ENCODE assay signal across 32 mouse cellular contexts in genomic region chr1:82900567-82900966, GRCm38 (mm10). TPM values are rescaled to one million over a fixed set of nuclear protein-coding genes. Genes with fewer than 3 reads are reported as not detected.
DNase-seq lines count a peak whose midpoint lies in the region; ATAC-seq and TF ChIP-seq lines count a peak whose summit lies in the region.
"Had no signal": no experiment of that assay in that cellular context is flagged by ENCODE, and none has a peak within 500 bp of the region (broad histone marks: within the 10 kb centered on the region; RNA-seq: fewer than 3 reads in every experiment).

No protein-coding gene starts in this region.

- no peaks in the 10 kb centered on the region for H3K79me2 ChIP-seq in heart, adult 2 months (replicated peaks; ENCODE audit: control insufficient read depth, insufficient read depth, low read length)

- no peak for TF ChIP-seq POLR2A in heart, adult 2 months (IDR thresholded peaks at IDR 0.05; ENCODE audit: insufficient read depth, low read depth, low read length)

- no peaks in the 10 kb centered on the region for H3K4me1 ChIP-seq in heart, adult 2 months (ENCODE audit: control insufficient read depth, insufficient read depth, low read length)
- H3K4me1 ChIP-seq: forebrain, embryonic 10.5 days; hindbrain, embryonic 13.5 days; limb, embryonic 13.5 days; liver, embryonic 12.5 days had no signal

- H3K9ac ChIP-seq in heart, adult 2 months (ENCODE audit: low read depth, low read length) = no peak overlapping the region
- H3K9ac ChIP-seq: hindbrain, embryonic 13.5 days; limb, embryonic 13.5 days; liver, embryonic 12.5 days; midbrain, embryonic 12.5 days had no signal

- DNase-seq in spleen, postnatal 36 days (ENCODE audit: low spot score in 2 of 2) = peak; percentile 16 to 22
- DNase-seq in spleen, postnatal 10 days (ENCODE audit: low spot score in 2 of 2) = no peak
- peak; percentile 11 to 26 for DNase-seq in thymus, postnatal 10 days (ENCODE audit: low spot score in 2 of 2)
- DNase-seq in gastrocnemius, postnatal 10 days = no peak
- DNase-seq in gastrocnemius, postnatal 14 days = no peak
- no peak for DNase-seq in heart, adult 2 months
- DNase-seq: adrenal gland, postnatal 36 days; cerebellum, adult 9-10 months; gastrocnemius, postnatal 25 days; heart, adult 18-20 months; kidney, postnatal 10 days; lung, adult 18-20 months; lung, postnatal 10 days had no signal

- H3K27me3 ChIP-seq in heart, adult 2 months (ENCODE audit: control insufficient read depth, insufficient read depth, low read length) = no peaks in the 10 kb centered on the region
- H3K27me3 ChIP-seq: hindbrain, embryonic 13.5 days; limb, embryonic 13.5 days; liver, embryonic 12.5 days; midbrain, embryonic 12.5 days had no signal

- 0 out of 2 replicates have a peak, but pooled peaks have one; percentile 47 for ATAC-seq in common myeloid progenitor, adult 5-6 weeks (replicated peaks; ENCODE audit: low read depth, poor library complexity, severe bottlenecking)
- ATAC-seq: forebrain, embryonic 16.5 days; liver, embryonic 12.5 days had no signal

- intact Hi-C loops in gastrocnemius, postnatal 14 days (cut with DNase I; ENCODE audit: low total_unique reads) = no loop called here
- intact Hi-C loops in heart, adult 2 months (cut with DNase I) = loop anchor here (5.0 kb wide), 1 partner anchor 103 kb away; no protein-coding TSS in a partner anchor

- TF ChIP-seq EP300 in heart, adult 2 months (IDR thresholded peaks at IDR 0.05; ENCODE audit: insufficient read depth, low read depth, low read length) = no peak

- 94% methylated on average over 1 of the region's 1 CpGs for WGBS in heart, adult 2 months

- no peak overlapping the region for H3K27ac ChIP-seq in heart, adult 2 months
- H3K27ac ChIP-seq: forebrain, embryonic 10.5 days; hindbrain, embryonic 13.5 days; limb, embryonic 13.5 days; liver, embryonic 12.5 days; midbrain, embryonic 12.5 days had no signal

- H3K4me3 ChIP-seq in heart, adult 2 months = no peak overlapping the region
- H3K4me3 ChIP-seq: forebrain, embryonic 10.5 days; hindbrain, embryonic 13.5 days; limb, embryonic 13.5 days; liver, embryonic 12.5 days; midbrain, embryonic 12.5 days had no signal

- H3K36me3 ChIP-seq in heart, adult 2 months (ENCODE audit: control insufficient read depth, insufficient read depth, low read length) = no peaks in the 10 kb centered on the region; the same call in 1 of the 2 replicates

- no peak for TF ChIP-seq CTCF in heart, adult 2 months (IDR thresholded peaks at IDR 0.05)

RNA-seq across cellular contexts. Expression of gene A030005L19Rik, which starts 12.6 kb away (rescaled TPM):
- not detected in 2 replicates for total RNA-seq in common myeloid progenitor, adult 5-6 weeks (2017)
- under 1 TPM in 1 of 2 experiments, not detected in 1; 0.31 TPM for total RNA-seq in gastrocnemius, postnatal 10 days (2021)
- not detected for total RNA-seq in gastrocnemius, postnatal 14 days (2021)
- total RNA-seq in heart, adult 2 months (2021) = not detected
- 0.53 and 0.76 TPM in 2 replicates for polyA plus RNA-seq in heart, adult 2 months (2012; rRNA removed)
- total RNA-seq: gastrocnemius, postnatal 25 days; heart, adult 18-20 months; heart, postnatal 25 days; megakaryocyte progenitor cell, adult 5-6 weeks; monocyte, adult 5-6 weeks had no signal
- polyA plus RNA-seq: embryonic facial prominence, embryonic 11.5 days; forebrain, embryonic 10.5 days; forebrain, embryonic 16.5 days; heart, embryonic 14.5 days; intestine, embryonic 14.5 days; midbrain, embryonic 12.5 days; neural tube, embryonic 11.5 days had no signal

RNA-seq across cellular contexts. Expression of gene A030014E15Rik, which starts 24.1 kb away (rescaled TPM):
- not detected in 2 replicates for total RNA-seq in common myeloid progenitor, adult 5-6 weeks (2017)
- total RNA-seq in gastrocnemius, postnatal 10 days (2021) = not detected
- not detected for total RNA-seq in gastrocnemius, postnatal 14 days (2021)
- not detected for total RNA-seq in heart, adult 2 months (2021)
- not detected in 2 replicates for polyA plus RNA-seq in heart, adult 2 months (2012; rRNA removed)
- total RNA-seq: adrenal gland, postnatal 36 days; gastrocnemius, postnatal 25 days; heart, adult 18-20 months; heart, postnatal 25 days; layer of hippocampus, adult 18-20 months; left cerebral cortex, adult 18-20 months; left cerebral cortex, postnatal 25 days; monocyte, adult 5-6 weeks had no signal
- polyA plus RNA-seq: embryonic facial prominence, embryonic 11.5 days; forebrain, embryonic 10.5 days; forebrain, embryonic 16.5 days; heart, embryonic 14.5 days; hindbrain, embryonic 13.5 days; intestine, embryonic 14.5 days; limb, embryonic 13.5 days; liver, embryonic 12.5 days; midbrain, embryonic 12.5 days; neural tube, embryonic 11.5 days; small intestine, adult 2 months; testis, adult 2 months had no signal

RNA-seq across cellular contexts. Expression of gene Gm6217, which starts 30.6 kb away (rescaled TPM):
- total RNA-seq in common myeloid progenitor, adult 5-6 weeks (2017) = not detected in 2 replicates
- total RNA-seq in gastrocnemius, postnatal 10 days (2021) = not detected
- not detected for total RNA-seq in gastrocnemius, postnatal 14 days (2021)
- total RNA-seq in heart, adult 2 months (2021) = not detected
- not detected in 2 replicates for polyA plus RNA-seq in heart, adult 2 months (2012; rRNA removed)
- total RNA-seq: adrenal gland, postnatal 36 days; gastrocnemius, postnatal 25 days; heart, adult 18-20 months; heart, postnatal 25 days; layer of hippocampus, adult 18-20 months; left cerebral cortex, adult 18-20 months; left cerebral cortex, postnatal 25 days; megakaryocyte progenitor cell, adult 5-6 weeks; monocyte, adult 5-6 weeks had no signal
- polyA plus RNA-seq: embryonic facial prominence, embryonic 11.5 days; forebrain, embryonic 10.5 days; forebrain, embryonic 16.5 days; heart, embryonic 14.5 days; hindbrain, embryonic 13.5 days; intestine, embryonic 14.5 days; limb, embryonic 13.5 days; liver, embryonic 12.5 days; midbrain, embryonic 12.5 days; neural tube, embryonic 11.5 days; small intestine, adult 2 months; testis, adult 2 months had no signal

RNA-seq across cellular contexts. Expression of gene A030003K21Rik, which starts 42.6 kb away (rescaled TPM):
- not detected in 2 replicates for total RNA-seq in common myeloid progenitor, adult 5-6 weeks (2017)
- not detected for total RNA-seq in gastrocnemius, postnatal 10 days (2021)
- total RNA-seq in gastrocnemius, postnatal 14 days (2021) = not detected
- not detected for total RNA-seq in heart, adult 2 months (2021)
- polyA plus RNA-seq in heart, adult 2 months (2012; rRNA removed) = not detected in 2 replicates
- total RNA-seq: adrenal gland, postnatal 36 days; gastrocnemius, postnatal 25 days; heart, adult 18-20 months; heart, postnatal 25 days; layer of hippocampus, adult 18-20 months; left cerebral cortex, adult 18-20 months; left cerebral cortex, postnatal 25 days; megakaryocyte progenitor cell, adult 5-6 weeks; monocyte, adult 5-6 weeks had no signal
- polyA plus RNA-seq: embryonic facial prominence, embryonic 11.5 days; forebrain, embryonic 10.5 days; forebrain, embryonic 16.5 days; heart, embryonic 14.5 days; hindbrain, embryonic 13.5 days; intestine, embryonic 14.5 days; limb, embryonic 13.5 days; liver, embryonic 12.5 days; midbrain, embryonic 12.5 days; neural tube, embryonic 11.5 days; small intestine, adult 2 months; testis, adult 2 months had no signal

RNA-seq across cellular contexts. Expression of gene Gm7544, which starts 55.2 kb away (rescaled TPM):
- not detected in 2 replicates for total RNA-seq in common myeloid progenitor, adult 5-6 weeks (2017)
- not detected for total RNA-seq in gastrocnemius, postnatal 10 days (2021)
- total RNA-seq in gastrocnemius, postnatal 14 days (2021) = not detected
- total RNA-seq in heart, adult 2 months (2021) = not detected
- polyA plus RNA-seq in heart, adult 2 months (2012; rRNA removed) = not detected in 2 replicates
- total RNA-seq: adrenal gland, postnatal 36 days; gastrocnemius, postnatal 25 days; heart, adult 18-20 months; heart, postnatal 25 days; layer of hippocampus, adult 18-20 months; left cerebral cortex, adult 18-20 months; left cerebral cortex, postnatal 25 days; megakaryocyte progenitor cell, adult 5-6 weeks; monocyte, adult 5-6 weeks had no signal
- polyA plus RNA-seq: embryonic facial prominence, embryonic 11.5 days; forebrain, embryonic 10.5 days; forebrain, embryonic 16.5 days; heart, embryonic 14.5 days; hindbrain, embryonic 13.5 days; intestine, embryonic 14.5 days; limb, embryonic 13.5 days; liver, embryonic 12.5 days; midbrain, embryonic 12.5 days; neural tube, embryonic 11.5 days; small intestine, adult 2 months; testis, adult 2 months had no signal

Comparison
In these comparisons a context has a peak if more than half of its experiments do, and no peak if none do; other contexts are left out.
1. DNase-seq: peak in spleen, postnatal 36 days (2 of 2) and thymus, postnatal 10 days (2 of 2); none in spleen, postnatal 10 days (0 of 2), gastrocnemius, postnatal 10 days (single experiment), gastrocnemius, postnatal 14 days (single experiment) and heart, adult 2 months (0 of 2).